Mouse (Mus musculus): Measurements from ENCODE around the gene Tyw1.

GRCm38 (mm10) chr5:130316321-130316720 lies 60.9 kb downstream of the Tyw1 start:
- no peak for TF ChIP-seq POLR2A (IDR thresholded peaks at IDR 0.05; ENCODE audit: borderline replicate concordance, extremely low read depth, insufficient read depth, insufficient read length, poor library complexity, severe bottlenecking)
- TF ChIP-seq CTCF (IDR thresholded peaks at IDR 0.05; ENCODE audit: borderline replicate concordance, extremely low read depth, insufficient read depth, insufficient read length), result no peak
